Mouse (Mus musculus) myocyte (in vitro differentiated cells): ENCODE measurements at regions not wholly inside any gene's neighbourhood (a gene's known extent, or its start where the extent isn't known, plus 50 kb on each side); places are given as distances from the start of the nearest gene placed in this dataset.

Experiments
- MAX ChIP-seq: IDR thresholded peaks from one replicate; pipeline ENCODE4 v1.6.1; 2011; ENCODE audit warnings: low read depth, mild to moderate bottlenecking, control low read depth
- POLR2A ChIP-seq: IDR thresholded peaks from one replicate; pipeline ENCODE4 v1.6.1; 2011; ENCODE audit warnings: low read depth, mild to moderate bottlenecking, control low read depth, moderate library complexity; ENCODE audit not compliant: insufficient read length
- TCF12 ChIP-seq: IDR thresholded peaks from one replicate; pipeline ENCODE4 v1.6.1; 2011; ENCODE audit warnings: mild to moderate bottlenecking, control low read depth; ENCODE audit not compliant: poor library complexity, insufficient read depth, severe bottlenecking
- USF1 ChIP-seq: IDR thresholded peaks from one replicate; pipeline ENCODE4 v1.6.1; 2011; ENCODE audit warnings: low read depth, mild to moderate bottlenecking, control low read depth, moderate library complexity

- TF ChIP-seq POLR2A (no peak), USF1 (no peak), TCF12 (no peak), MAX (no peak)
Observed at GRCm38 (mm10) chr14:54070240-54070639, 183.7 kb downstream of the Dad1 start.
